Mouse (Mus musculus) fibroblast of lung, adult 2 months (primary cell): ENCODE data around the gene Dact1.

Experiments used
- DNase-seq: peaks from one replicate; pipeline ENCODE4 v3.0.0-alpha.2; 2011; ENCODE audit warnings: low read depth

Gene Dact1

DNA sequence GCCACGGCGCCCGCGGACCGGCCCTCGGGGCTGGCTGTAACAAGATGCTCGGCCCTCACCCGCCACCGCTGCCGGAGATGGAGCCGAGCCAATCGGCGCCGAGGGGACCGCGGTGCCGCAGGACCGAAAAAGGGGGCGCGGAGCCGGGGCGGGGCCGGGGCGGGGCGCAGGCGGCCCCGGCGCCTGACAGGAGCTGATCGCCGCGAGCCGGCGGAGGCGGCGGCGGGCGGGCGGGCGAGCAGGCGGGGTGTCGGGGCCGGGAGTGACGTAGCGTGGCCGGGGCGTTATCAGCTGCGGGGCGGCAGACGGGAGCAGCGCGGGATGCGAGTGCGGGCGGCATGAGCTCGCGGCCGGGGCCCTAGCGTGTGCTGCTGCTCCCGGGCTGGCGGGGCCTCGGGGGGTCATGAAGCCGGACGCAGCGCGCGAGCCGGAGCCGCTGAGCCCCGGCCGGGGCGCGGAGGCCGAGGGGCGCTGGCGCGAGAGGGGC, at the start of gene Dact1:
Gene Dact1, plus strand, starts transcription at position 304 of the 487 bp plus-strand sequence.
- no peak for DNase-seq

DNA sequence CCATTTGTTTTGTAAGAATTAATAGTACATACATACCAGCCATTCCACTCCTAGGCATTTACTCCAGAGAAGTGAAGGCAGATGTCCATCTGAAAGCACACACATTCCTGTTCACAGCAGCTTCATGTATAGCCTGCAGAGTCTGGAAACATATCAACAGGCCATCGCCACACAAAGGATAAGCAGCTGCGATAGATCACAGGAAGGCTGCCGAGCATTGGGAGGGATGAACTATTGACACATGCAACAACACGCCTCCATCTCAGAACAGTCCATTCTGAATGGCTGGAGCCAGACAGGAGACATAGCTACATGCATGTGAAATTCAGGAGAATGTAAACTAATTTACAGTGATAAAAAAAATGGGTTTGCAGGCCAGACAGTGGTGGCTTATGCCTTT, 45.5 kb upstream of the Dact1 start:
- no peak for DNase-seq

DNA sequence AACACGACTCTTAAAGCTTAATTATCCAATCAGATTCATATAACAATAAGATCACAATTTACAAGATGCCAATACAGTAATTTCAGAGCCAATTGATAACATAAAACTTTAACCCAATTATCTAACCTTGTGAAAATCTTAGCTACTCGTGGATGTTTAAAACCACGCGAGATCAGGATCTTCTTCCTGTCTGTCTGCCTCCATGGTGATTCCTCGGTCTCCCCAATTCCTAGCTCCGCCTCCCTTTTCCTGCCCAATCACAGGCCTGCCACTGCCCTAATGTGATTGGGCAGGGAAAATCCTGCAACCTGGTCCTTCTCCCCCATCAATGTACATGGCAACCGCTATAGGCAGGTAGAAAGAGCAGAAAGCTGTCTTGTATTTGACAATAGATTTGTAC, 40.3 kb upstream of the Dact1 start:
- no peak for DNase-seq

DNA sequence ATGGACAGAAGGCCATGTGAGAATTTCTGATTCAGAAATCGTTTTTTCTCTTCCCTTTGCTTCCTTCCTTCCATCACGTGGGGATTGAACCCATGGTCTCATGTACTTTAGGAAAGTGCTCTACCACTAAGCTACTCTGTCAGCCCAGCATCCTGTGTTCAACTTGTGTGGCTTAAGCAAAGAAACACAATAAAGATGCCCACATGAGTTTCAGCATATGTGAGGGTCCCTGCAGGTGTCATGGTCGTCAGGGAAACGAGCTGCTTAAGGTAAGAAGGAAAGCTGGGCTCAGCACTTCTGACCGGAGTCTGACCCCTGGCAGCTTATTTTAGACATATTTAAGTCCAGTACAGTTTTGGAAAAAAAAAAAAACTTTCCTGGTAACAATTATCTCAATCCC, 38.6 kb upstream of the Dact1 start:
- DNase-seq = no peak

DNA sequence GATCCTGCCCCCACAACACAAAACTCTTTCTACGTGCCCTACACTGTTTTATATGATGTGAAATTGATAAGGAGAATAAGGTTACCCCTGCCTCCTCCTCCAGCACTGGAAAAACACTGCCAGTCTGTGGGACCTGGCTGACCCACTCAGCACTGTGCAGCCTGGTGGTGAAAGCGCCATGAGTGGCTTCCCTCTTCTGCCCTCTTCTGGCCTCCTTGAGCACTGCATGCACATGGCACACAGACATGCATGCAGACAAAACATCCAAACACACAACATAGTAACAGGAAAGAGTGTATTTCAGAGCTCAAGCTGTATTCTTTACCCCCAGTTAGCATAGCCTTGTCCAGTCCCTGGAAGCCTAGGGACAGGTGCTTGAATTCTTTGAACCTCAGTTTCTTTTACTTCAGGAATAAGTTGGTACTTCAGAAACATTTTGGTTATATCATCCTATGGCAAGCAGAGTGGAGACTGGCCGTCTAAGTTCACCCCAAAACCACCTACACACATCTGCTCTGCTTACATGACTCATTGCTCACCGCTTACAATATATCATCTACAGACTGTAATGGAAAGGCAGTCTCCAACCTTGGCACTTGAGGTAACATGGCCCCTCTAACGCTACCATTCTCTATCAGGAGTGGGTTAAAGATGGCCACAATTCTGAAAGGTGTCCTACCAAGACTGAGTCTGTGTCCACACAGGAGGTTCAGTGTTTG, 35.0 kb upstream of the Dact1 start:
- DNase-seq = no peak

DNA sequence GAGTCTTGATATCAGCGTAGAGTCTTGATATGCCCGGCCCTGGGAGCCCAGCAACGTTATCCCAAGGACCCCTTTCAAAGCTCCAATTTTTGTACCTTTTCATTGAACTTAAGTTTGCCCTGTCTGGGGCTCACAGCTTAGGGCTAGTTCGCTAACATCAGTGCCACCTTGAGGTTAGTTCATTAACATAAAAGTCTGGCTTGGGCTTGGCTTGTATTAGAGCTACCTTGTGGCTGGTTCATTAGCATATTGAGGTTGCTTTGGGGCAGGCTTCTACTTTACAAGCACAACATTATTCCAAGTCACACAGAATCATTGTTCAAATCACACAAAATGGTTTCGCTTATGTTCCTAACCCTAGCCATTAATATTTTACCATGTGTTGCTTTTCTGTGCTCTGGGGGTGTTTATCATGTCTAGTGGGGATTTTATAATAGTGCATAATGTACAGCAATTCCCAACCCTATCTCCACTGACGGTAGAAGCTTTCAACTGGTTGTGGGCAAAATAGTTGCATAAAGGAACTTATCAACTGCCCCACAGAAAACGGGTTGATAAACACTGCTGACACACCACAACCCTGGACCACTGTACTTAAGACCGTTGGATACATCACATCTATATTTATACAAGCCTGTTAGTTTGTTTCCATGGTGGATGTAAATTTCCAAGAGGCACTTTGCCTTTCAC, 33.6 kb upstream of the Dact1 start:
- no peak for DNase-seq

DNA sequence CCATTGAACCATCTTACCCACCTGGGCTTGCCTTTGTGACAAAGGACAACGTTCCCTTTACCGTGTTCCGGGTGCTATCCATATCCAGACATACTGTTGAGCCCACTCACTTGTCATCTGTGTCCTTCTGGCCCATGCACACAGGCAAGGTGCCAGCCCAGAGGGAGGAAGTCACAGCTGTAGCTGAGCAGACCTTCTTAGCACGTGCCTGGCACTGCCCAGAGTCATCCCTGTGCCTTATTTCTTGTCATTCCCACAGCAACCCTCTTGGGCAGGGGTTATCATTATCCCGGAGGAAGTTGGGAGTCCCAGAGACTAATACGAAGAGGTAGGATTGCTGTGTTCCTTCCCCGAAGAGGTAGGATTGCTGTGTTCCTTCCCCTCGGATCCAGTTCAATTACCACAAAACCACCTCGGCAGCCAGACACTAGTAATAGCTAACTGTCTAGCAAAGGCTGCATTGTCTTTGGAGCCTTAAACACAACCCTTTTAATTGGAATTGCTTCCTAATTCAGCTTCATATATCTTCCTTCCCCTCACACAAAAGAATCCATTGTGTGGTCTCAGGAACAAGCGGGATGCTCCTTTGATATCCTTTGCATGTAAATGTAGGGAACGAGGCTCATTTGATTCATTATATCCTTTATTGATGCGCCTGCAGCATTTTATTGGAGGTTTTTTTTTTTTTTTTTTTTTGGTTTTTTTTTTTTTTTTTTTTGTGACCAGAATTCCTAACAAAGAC, 30.0 kb upstream of the Dact1 start:
- DNase-seq = no peak

DNA sequence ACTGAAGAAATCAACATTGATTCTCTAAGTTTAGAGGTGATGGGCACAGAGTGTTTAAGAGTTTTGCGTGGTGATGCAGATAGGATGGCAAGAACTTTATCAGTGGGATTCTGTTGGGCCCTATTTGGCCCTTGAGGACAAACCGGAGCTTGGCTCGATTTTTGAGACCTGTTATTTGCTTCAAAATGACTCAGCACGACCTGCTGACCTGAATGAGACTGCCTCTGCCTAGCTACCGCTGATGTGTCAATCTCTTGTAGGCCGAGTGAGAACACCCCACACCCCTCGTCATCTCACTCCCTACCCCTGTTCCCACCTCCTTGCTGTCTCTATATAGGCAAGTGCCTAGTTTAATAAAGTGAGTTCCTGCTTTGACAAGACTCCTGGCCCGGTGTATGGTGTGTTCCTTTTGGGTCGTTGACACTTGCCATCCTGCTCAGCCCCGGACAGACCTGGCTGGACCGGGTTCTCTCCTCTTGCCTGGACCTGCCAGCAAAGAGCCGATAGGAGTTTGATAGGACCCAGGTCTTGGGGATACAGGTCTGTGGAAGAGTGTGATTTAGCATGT, 28.4 kb upstream of the Dact1 start:
- no peak for DNase-seq

DNA sequence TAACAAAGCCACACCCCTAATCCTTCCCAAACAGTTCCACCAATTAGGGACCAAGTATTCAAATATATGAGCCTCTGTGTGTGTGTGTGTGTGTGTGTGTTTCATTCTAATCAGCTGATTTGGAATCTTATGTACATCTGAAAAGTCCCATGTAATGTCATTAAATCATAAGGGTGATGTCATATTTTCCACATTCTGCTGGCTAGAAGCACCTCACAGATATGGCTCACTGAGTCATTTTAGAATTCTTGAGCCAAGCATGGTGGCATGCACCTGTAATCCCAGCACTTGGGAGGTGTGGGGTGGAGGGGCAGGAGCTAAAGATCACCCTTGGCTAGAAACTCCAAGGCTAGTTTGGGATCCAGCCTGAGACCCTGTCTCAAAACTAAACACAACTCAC, 24.3 kb upstream of the Dact1 start:
- no peak for DNase-seq

GRCm38 (mm10) chr12:71290460-71290859, 19.2 kb upstream of the Dact1 start:
- DNase-seq = no peak

GRCm38 (mm10) chr12:71293960-71294942, 15.4 kb upstream of the Dact1 start:
- DNase-seq = no peak

GRCm38 (mm10) chr12:71296849-71297535, 12.7 kb upstream of the Dact1 start:
- DNase-seq = no peak

GRCm38 (mm10) chr12:71310068-71310931, 616 bp downstream of the Dact1 start:
- no peak for DNase-seq

DNA sequence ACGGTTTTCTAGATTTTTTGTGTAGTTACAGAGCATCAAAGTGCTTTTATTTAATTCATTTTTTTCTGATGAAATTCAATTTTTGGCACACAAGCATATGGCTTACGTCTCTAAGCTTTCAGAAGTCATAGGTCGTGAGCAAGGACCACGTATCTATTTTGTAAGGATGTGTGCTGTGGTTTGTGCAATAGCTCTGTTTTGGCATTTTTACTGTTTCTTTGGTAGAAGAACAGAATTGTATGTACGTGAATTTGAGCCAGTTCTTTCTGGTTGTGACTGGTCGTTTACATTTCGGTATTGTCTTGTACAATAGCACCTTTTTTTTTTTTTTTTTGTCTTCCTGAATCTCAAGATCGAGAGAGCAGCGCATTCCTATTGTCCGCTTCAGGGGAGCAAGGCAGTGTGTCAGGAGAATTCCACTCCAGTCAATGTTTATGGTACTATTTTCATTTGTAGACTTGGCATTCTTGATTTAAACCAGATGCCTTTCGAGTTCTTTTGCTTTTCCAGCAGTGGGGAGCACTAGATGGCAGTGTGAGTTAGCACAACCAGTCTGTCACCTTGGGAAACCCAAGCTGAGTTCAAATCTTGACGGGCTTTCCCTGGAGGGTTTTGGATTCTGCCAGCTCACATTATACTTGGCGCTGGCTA, 1.7 kb downstream of the Dact1 start:
- peak; percentile 81 for DNase-seq

GRCm38 (mm10) chr12:71318239-71318638, 8.6 kb downstream of the Dact1 start:
- DNase-seq = no peak

DNA sequence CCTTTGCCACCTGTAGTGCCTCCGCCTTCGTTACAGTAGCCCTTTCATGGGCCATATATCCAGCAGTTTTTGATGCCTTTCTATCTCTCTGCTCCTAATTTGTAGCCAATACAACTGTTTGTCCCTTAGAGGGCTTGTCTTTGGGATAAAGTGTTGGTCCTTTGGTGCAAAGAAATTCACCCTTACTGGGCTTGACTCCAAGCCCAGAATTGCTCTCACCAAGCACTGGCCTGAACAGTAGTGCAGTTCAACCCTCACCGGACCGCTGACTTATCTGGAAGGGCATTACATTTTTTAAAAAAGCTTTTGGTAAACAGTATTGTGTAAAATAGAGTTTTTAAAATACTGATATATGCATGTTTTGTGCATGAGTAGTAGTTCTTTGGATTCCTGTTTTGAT, 9.9 kb downstream of the Dact1 start:
- no peak for DNase-seq

DNA sequence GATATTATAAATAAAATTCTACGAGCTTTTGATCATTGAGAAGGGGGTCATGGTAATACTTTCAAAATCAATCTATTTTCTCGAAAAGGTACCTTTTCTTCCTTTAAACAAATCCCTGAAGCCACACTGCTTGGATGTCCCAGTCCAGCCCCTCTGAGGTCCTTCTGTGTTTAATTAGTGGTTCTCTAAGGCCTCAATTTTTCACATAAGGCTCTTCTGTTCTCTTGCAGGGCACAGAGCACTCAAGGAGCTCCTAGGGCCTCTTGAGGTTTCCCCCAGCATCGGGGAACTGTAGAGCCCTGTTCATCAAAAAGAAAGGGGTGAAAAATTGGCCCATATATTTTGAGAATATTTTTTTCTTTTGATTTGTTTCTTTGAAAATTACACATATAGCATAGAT, 23.0 kb downstream of the Dact1 start:
- DNase-seq = no peak

DNA sequence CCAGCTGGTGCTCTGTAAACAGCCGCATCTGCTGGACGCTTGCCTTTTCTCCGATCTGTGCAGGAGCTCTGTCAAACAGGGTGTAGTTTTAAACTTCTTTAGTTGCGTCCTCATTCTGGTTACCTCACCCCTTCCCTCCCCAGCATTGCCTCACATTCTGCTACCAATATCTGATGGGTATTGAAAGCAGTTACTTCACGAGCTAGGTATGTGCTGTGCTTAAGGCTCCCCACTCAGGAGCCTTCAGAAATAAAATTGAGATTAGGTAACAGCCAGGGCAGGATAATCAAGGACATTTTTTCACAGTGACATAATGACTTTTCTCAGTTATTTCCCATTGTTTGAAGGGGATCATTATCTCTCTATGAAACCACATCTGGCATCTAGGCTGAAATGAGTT, 23.9 kb downstream of the Dact1 start:
- no peak for DNase-seq

GRCm38 (mm10) chr12:71337025-71337582, 27.4 kb downstream of the Dact1 start:
- no peak for DNase-seq
